Mouse (Mus musculus) cerebellum, adult 2 months (tissue): Measurements from ENCODE around the gene Ubr2.

ENCODE experiments used
- CTCF ChIP-seq: fragments of 200-500 bp; IDR thresholded peaks from 2 replicates; pipeline ENCODE4 v1.5.1; 2011; ENCODE audit warnings: low read depth, mild to moderate bottlenecking, control low read depth, low read length, moderate library complexity, borderline replicate concordance; ENCODE audit not compliant: insufficient read depth
- POLR2A ChIP-seq: fragments of 200-500 bp; IDR thresholded peaks from 2 replicates; pipeline ENCODE4 v1.6.1; 2011; ENCODE audit warnings: low read length, control low read depth, borderline replicate concordance; ENCODE audit not compliant: insufficient read depth

DNA sequence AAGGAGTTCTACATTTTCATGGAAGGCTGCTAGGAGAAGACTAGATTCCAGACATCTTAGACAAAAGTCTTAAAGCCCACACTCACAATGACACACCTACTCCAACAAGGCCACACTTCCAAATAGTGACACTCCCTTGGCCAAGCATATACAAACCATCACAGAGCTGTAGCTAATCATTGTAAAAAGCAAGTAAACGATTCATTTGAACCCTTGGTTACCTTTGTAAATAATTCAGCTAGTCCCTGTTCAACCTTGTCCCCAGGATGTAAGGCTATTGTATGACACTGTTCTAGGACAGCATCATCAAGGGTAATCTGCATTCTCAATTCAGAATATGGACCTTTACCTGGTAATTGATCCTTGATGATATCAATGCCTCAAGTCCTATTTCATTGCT lies 14.4 kb upstream of the Ubr2 start:
- TF ChIP-seq CTCF (no peak), POLR2A (no peak)
